ENCODE assay signal across 14 mouse cellular contexts in the genomic region with DNA sequence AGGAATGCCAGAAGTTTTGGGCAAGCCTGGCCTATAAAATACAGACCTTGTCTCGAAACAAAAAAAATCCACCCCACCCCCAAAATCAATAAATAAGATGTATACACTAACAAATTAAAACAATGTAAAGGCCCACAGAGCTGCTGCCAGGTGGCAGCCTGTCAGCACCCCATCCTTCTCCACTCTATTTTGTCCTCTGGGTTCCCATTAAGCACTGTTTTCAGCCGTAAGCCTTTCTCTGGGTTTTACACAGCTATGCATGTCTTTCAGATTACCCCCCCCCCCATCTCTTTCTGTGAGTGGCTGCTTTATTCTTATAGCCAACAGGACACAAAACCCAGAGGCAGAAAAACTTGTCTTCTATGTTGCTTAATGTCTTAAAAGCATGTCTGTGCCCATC.
"Had no signal": no experiment of that assay in that cellular context is flagged by ENCODE, and none has a peak within 500 bp of the region (broad histone marks: within the 10 kb centered on the region; RNA-seq: fewer than 3 reads in every experiment).

No protein-coding gene starts in this region.

- ATAC-seq: liver, postnatal 0 days; lung, postnatal 0 days; midbrain, embryonic 15.5 days had no signal

- H3K4me1 ChIP-seq: midbrain, embryonic 15.5 days; neural tube, embryonic 13.5 days had no signal

- DNase-seq: kidney, adult 18-20 months; kidney, adult 9 months; kidney, postnatal 14 days; kidney, postnatal 4 days; left cerebral cortex, postnatal 4 days; liver, postnatal 0 days; lung, embryonic 14.5 days; retina, postnatal 1 day had no signal

- H3K9me3 ChIP-seq: midbrain, embryonic 12.5 days; midbrain, embryonic 15.5 days; neural tube, embryonic 13.5 days had no signal

- H3K27ac ChIP-seq: liver, embryonic 14.5 days; macrophage; midbrain, embryonic 12.5 days; midbrain, embryonic 15.5 days; neural tube, embryonic 13.5 days had no signal

- H3K4me3 ChIP-seq: midbrain, embryonic 12.5 days; midbrain, embryonic 15.5 days; neural tube, embryonic 13.5 days had no signal

- H3K27me3 ChIP-seq: midbrain, embryonic 12.5 days; midbrain, embryonic 15.5 days; neural tube, embryonic 13.5 days had no signal

- H3K4me2 ChIP-seq: lung, embryonic 14.5 days; midbrain, embryonic 12.5 days; midbrain, embryonic 15.5 days; neural tube, embryonic 13.5 days had no signal

- H3K9ac ChIP-seq: liver, embryonic 14.5 days; liver, postnatal 0 days; lung, embryonic 14.5 days; midbrain, embryonic 12.5 days; midbrain, embryonic 15.5 days; neural tube, embryonic 13.5 days had no signal

- H3K36me3 ChIP-seq: midbrain, embryonic 12.5 days; midbrain, embryonic 15.5 days; neural tube, embryonic 13.5 days had no signal
